ENCODE assay signal across 20 mouse cellular contexts in the genomic region with DNA sequence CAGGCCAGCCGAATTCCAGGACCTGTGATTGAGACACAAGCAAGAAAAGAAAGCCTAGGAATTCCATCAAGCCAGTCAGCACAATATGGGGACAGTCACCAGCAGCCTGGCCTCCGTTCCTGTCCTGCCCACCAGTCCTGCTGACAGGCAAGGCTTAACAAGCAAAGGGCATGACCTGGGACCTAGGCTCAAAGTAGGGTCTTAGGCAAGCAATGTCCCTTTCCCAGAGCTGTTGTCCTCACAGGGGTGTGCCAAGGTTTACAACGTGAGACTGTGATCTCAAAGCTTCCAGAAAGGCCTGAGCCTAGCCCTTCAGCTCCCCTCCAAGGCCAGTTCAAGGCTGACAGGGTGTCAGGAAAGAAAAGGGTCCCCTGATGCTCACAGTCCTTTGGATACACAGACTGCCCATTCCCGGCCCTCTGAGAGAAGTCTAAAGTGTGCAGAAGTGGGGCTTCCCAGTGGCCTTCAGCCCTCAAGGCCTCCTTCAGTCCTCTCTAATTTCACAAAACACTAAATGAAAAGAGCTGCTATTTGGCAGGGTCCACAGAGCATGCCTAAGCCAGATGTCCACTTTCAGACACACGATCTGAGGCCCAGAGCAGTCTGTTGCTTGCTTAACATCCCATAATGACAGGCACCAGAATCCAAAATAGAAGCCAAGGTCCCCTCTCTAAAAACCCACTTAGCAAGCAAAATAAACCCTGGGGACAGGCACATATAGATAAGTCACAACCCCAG.
DNase-seq lines count a peak whose midpoint lies in the region; ATAC-seq and TF ChIP-seq lines count a peak whose summit lies in the region.
"Had no signal": no experiment of that assay in that cellular context is flagged by ENCODE, and none has a peak within 500 bp of the region (broad histone marks: within the 10 kb centered on the region; RNA-seq: fewer than 3 reads in every experiment).

No protein-coding gene starts in this region.

- 51% methylated on average over 5 of the region's 5 CpGs for WGBS in heart, postnatal 0 days
- 37% methylated on average over 5 of the region's 5 CpGs for WGBS in lung, embryonic 15.5 days

- no peak overlapping the region for H3K9ac ChIP-seq in heart, postnatal 0 days (replicated peaks; ENCODE audit: low read depth, low read length)
- H3K9ac ChIP-seq in lung, embryonic 15.5 days: no peak overlapping the region
- H3K9ac ChIP-seq: forebrain, embryonic 12.5 days had no signal

- H3K9me3 ChIP-seq in heart, postnatal 0 days (replicated peaks; ENCODE audit: control insufficient read depth, low read length): no peaks in the 10 kb centered on the region
- no peaks in the 10 kb centered on the region for H3K9me3 ChIP-seq in lung, embryonic 15.5 days
- H3K9me3 ChIP-seq: forebrain, embryonic 12.5 days; midbrain, embryonic 10.5 days had no signal

- intact Hi-C loops in heart, postnatal 10 days (cut with DNase I): loop anchor here (10.0 kb wide), 1 partner anchor 202 kb away; the partner anchor contains the start of gene Cxcr1
- intact Hi-C loops in heart, postnatal 14 days (cut with DNase I): loop anchor here (2.0 kb wide), 1 partner anchor 130 kb away; no protein-coding TSS in a partner anchor

- no peak overlapping the region for H3K4me2 ChIP-seq in heart, postnatal 0 days (ENCODE audit: low read depth, low read length)
- H3K4me2 ChIP-seq in lung, embryonic 15.5 days: no peak overlapping the region
- H3K4me2 ChIP-seq: forebrain, embryonic 12.5 days; liver, embryonic 11.5 days had no signal

- TF ChIP-seq EP300 in heart, postnatal 0 days (IDR thresholded peaks at IDR 0.05; ENCODE audit: low read depth): no peak

- peak; percentile 89 for DNase-seq in heart, adult 11 months
- DNase-seq in heart, postnatal 10 days: no peak
- DNase-seq in heart, postnatal 0 days (ENCODE audit: low spot score): no peak
- no peak for DNase-seq in heart, postnatal 14 days
- DNase-seq in lung, postnatal 25 days (ENCODE audit: low spot score): no peak
- DNase-seq in lung, postnatal 10 days: peak; percentile 52
- DNase-seq in urinary bladder, postnatal 25 days (ENCODE audit: low spot score): no peak
- DNase-seq: cerebellum, adult 18-20 months; cerebellum, postnatal 25 days; embryo, embryonic 11 days; gastrocnemius, postnatal 14 days; kidney, adult 18-20 months; kidney, postnatal 36 days; left cerebral cortex, postnatal 4 days; right cerebral cortex, postnatal 25 days; thymus, adult 2 months had no signal

- no peak for TF ChIP-seq CTCF in heart, postnatal 0 days (IDR thresholded peaks at IDR 0.05; ENCODE audit: low read depth)

- no peak for ATAC-seq in heart, postnatal 0 days (ENCODE audit: insufficient read depth, low read depth)
- peak; percentile 71 for ATAC-seq in lung, embryonic 15.5 days (ENCODE audit: borderline replicate concordance, extremely low read depth, low FRiP score, low TSS enrichment)

- H3K27me3 ChIP-seq in heart, postnatal 0 days (ENCODE audit: control insufficient read depth, insufficient read depth, low read length): no peaks in the 10 kb centered on the region
- H3K27me3 ChIP-seq in lung, embryonic 15.5 days: no peaks in the 10 kb centered on the region
- H3K27me3 ChIP-seq: forebrain, embryonic 12.5 days had no signal

- peaks cover 94% of the 10 kb centered on the region for H3K36me3 ChIP-seq in heart, postnatal 0 days (replicated peaks; ENCODE audit: control insufficient read depth, insufficient read depth, low read length)
- peaks cover 45% of the 10 kb centered on the region for H3K36me3 ChIP-seq in lung, embryonic 15.5 days
- H3K36me3 ChIP-seq: forebrain, embryonic 12.5 days had no signal

- H3K4me3 ChIP-seq in heart, postnatal 0 days (ENCODE audit: low read depth, low read length): no peak overlapping the region
- no peak overlapping the region for H3K4me3 ChIP-seq in lung, embryonic 15.5 days
- H3K4me3 ChIP-seq: forebrain, embryonic 12.5 days; midbrain, embryonic 10.5 days had no signal

- H3K4me1 ChIP-seq in heart, postnatal 0 days (ENCODE audit: control insufficient read depth, insufficient read depth): peaks cover 25% of the 10 kb centered on the region
- peaks cover 84% of the 10 kb centered on the region for H3K4me1 ChIP-seq in lung, embryonic 15.5 days
- H3K4me1 ChIP-seq: forebrain, embryonic 12.5 days had no signal

- H3K27ac ChIP-seq in heart, postnatal 0 days (ENCODE audit: low read depth): 0 out of 2 replicates have a peak overlapping the region, but pooled peaks have one; percentile 32
- H3K27ac ChIP-seq in lung, embryonic 15.5 days: peak overlapping the region; percentile 88
- H3K27ac ChIP-seq: forebrain, embryonic 12.5 days; midbrain, embryonic 10.5 days had no signal

Comparison
In these comparisons a context has a peak if more than half of its experiments do, and no peak if none do; other contexts are left out.
1. DNase-seq: peak in heart, adult 11 months (single experiment) and lung, postnatal 10 days (single experiment); none in heart, postnatal 10 days (0 of 2), heart, postnatal 0 days (single experiment), heart, postnatal 14 days (0 of 2), lung, postnatal 25 days (single experiment) and urinary bladder, postnatal 25 days (single experiment).